Mouse (Mus musculus) lung, adult 10 weeks (tissue): ENCODE measurements around the gene 1700018F24Rik. TPM values are rescaled to one million over a fixed set of nuclear protein-coding genes. Genes with fewer than 3 reads are reported as not detected.

Experiments
- polyA plus RNA-seq: library from polyadenylated mRNA; stranded (reverse); fragments of 350-450 nt; fragmentation: Illumina TruSeq; extraction: RNeasy Lipid Tissue Mini Kit (QIAGEN cat#74804); gene quantifications from one replicate; pipeline ENCODE4 v1.2.3, GENCODE M21; 2014; ENCODE audit warnings: low read depth, low replicate concordance; ENCODE audit not compliant: insufficient read depth

The 1700018F24Rik gene
- polyA plus RNA-seq: not detected

DNA sequence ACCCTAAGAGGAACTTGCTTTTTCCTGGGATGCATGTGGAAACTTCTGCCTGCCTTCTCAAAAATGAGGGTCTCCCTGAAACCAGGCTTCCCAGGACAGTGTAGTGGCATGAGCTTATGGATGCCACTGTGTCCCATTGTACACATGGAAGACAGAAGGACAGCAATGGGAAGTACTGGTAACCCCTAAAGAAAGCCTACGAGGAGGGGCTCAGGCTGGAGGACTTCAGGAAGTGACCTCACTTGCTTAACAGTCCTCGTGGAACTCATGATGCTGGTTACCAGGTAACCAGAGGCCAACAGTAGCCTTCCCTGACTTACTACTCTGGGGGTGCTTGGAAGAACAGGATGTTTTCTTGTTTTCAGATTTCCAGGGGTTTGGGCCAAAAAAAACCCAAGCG lies at the start of gene 1700018F24Rik:
Gene 1700018F24Rik, plus strand, starts transcription at position 301 of the 400 bp plus-strand sequence.

GRCm38 (mm10) chr5:145032391-145032790 lies 10.4 kb upstream of the 1700018F24Rik start, which contains the start of gene Gm4871:
Gene Gm4871, minus strand, starts transcription at chr5:145032754.

DNA sequence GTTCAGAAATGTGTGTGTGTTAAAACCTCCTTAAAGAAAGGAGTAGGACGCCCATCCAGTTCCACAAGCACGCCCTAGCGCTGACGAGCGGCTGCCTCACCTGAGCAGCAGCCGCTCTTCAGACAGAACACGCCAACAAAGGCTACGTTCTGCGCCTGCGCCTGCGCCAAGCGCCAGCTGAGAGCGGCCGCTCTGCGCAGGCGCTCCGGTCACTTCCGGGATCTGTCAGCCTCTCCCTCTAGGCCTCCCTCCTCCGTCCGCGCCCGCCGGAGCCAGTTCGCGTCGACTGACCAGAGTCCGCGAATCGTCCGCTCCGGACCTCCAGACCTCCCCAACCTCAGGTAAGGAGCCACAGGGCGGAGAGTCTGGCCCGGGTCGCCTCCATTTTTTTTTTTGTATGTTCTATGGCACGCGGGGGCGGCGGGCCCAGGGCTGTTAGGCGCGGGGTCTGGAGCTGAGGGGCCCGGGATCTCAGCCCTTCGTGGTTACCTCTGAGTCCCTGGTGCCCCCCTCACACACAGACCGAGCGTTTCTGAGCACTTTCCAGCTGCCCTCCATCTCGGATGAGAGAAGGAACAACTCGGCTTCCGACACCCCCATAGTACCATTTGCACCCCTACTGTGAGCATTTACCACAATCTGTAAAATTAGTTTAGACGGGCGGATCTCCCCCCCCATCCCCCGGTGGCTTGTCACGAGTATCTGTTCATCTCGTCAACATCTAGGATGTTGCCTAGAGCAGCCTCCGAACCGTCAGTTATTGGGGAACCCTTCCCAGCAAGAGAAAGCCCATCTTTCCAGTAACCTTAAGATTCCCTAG lies 41.1 kb downstream of the 1700018F24Rik start, which contains the start of the genes Arpc1a and Kpna7:
Gene Arpc1a, plus strand, starts transcription at position 199 of the 820 bp plus-strand sequence.
Gene Kpna7, minus strand, starts transcription at position 399 of the 820 bp plus-strand sequence.

Other genes starting within 250 kb of the 1700018F24Rik start
- gene Smurf1, start 77.1 kb upstream of the 1700018F24Rik start, polyA plus RNA-seq: 9.8 TPM
- gene Gm4871, start 10.2 kb upstream of the 1700018F24Rik start, polyA plus RNA-seq: not detected
- gene Arpc1a, start 40.8 kb downstream of the 1700018F24Rik start, polyA plus RNA-seq: 133 TPM
- not detected for gene Kpna7, start 41.0 kb downstream of the 1700018F24Rik start, polyA plus RNA-seq
- gene Arpc1b, start 71.2 kb downstream of the 1700018F24Rik start, polyA plus RNA-seq: 228 TPM
- gene Pdap1, start 97.2 kb downstream of the 1700018F24Rik start, polyA plus RNA-seq: 53.5 TPM
- 134 TPM for gene Bud31, start 97.4 kb downstream of the 1700018F24Rik start, polyA plus RNA-seq
- 6.8 TPM for gene Ptcd1, start 124.1 kb downstream of the 1700018F24Rik start, polyA plus RNA-seq
- gene Cpsf4, start 124.2 kb downstream of the 1700018F24Rik start, polyA plus RNA-seq: 15.0 TPM
- gene Atp5j2, start 149.1 kb downstream of the 1700018F24Rik start, polyA plus RNA-seq: 320 TPM
- 8.3 TPM for gene Zkscan14, start 158.9 kb downstream of the 1700018F24Rik start, polyA plus RNA-seq
- 3.9 TPM for gene Zkscan5, start 161.6 kb downstream of the 1700018F24Rik start, polyA plus RNA-seq
- 17.6 TPM for gene Zfp655, start 188.7 kb downstream of the 1700018F24Rik start, polyA plus RNA-seq
- gene Zscan25, start 237.5 kb downstream of the 1700018F24Rik start, polyA plus RNA-seq: 4.7 TPM